Mouse (Mus musculus) megakaryocyte, embryonic 14.5 days (primary cell): Measurements from ENCODE around the gene Ccdc88c. TPM values are rescaled to one million over a fixed set of nuclear protein-coding genes. Genes with fewer than 3 reads are reported as not detected.

Experiments used
- H3K27me3 ChIP-seq: replicated peaks from 2 replicates; pipeline ENCODE3; 2012; ENCODE audit warnings: inconsistent platforms
- H3K36me3 ChIP-seq: replicated peaks from 2 replicates; pipeline ENCODE3; 2012; ENCODE audit warnings: low read length, inconsistent platforms, mixed read lengths
- H3K4me1 ChIP-seq: 2 replicates; pipeline ENCODE4 v1.6.1; 2012; ENCODE audit warnings: inconsistent platforms
- H3K4me3 ChIP-seq: replicated peaks from 2 replicates; pipeline ENCODE3; 2012; ENCODE audit warnings: moderate library complexity, mild to moderate bottlenecking, inconsistent platforms
- H3K9me3 ChIP-seq: 2 replicates; pipeline ENCODE4 v1.6.1; 2012; ENCODE audit warnings: inconsistent platforms
- FLI1 ChIP-seq: IDR thresholded peaks from 2 replicates; pipeline ENCODE4 v1.6.1; 2012; ENCODE audit warnings: low read length, inconsistent platforms, mixed read lengths
- GATA1 ChIP-seq: IDR thresholded peaks from 3 replicates; pipeline ENCODE4 v1.6.1; 2012; ENCODE audit warnings: mixed read lengths, low read length, inconsistent platforms, borderline replicate concordance
- polyA plus RNA-seq: library from polyadenylated mRNA; stranded (reverse); fragments of >175 nt; gene quantifications from 2 replicates; pipeline ENCODE4 v1.2.3, GENCODE M21; 2012; ENCODE audit warnings: low replicate concordance; ENCODE audit not compliant: insufficient read depth

Ccdc88c gene
- polyA plus RNA-seq, 1 experiment = 10.3 TPM

DNA sequence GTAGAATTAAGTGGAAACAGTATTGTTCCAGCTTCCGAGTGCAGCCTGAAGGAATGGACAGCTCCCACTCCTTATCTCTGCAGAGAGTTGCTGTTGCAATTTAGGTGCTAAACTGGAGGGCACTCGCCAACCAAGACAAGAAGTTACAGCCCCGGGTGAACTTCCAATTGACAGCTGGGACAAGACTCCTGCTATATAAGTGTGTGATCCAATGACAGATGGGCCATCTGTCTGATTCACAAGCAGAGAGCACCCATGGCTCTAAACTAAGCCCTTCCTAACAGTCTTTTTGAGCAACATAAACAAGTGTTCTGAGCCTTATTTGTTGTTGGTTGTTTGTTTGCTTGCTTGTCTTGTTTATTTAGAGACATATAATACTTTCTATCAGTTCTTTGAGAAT lies 132.2 kb downstream of the Ccdc88c start:
- Histone ChIP-seq H3K4me3 (no peak overlapping the region), H3K36me3 (no peaks in the 10 kb centered on the region), H3K27me3 (peaks cover 72% of the 10 kb centered on the region), H3K4me1 (peaks cover 10% of the 10 kb centered on the region), H3K9me3 (no peaks in the 10 kb centered on the region)
- TF ChIP-seq GATA1 = no peak

DNA sequence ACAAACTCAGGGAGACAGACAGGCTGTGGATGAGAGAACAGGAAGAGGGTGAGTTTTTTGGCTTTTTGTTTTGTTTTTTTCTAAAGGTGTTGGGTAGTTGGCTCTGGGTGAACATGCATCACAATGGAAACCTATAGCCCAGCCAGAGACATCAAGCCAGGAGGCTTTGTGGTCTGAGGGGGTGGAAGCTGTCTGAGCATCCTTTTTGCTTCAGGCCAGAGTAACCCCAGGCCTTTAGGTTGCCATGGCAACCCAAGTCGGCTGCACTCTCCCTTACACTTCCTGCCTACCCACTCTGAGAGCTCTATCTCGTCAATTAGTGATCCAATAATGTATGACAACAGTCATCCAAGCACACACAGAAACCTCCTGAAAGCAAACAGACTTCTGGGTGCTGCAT lies 133.4 kb downstream of the Ccdc88c start:
- H3K36me3 ChIP-seq = no peaks in the 10 kb centered on the region
- peaks cover 66% of the 10 kb centered on the region for H3K27me3 ChIP-seq
- no peaks in the 10 kb centered on the region for H3K9me3 ChIP-seq
- peaks cover 18% of the 10 kb centered on the region for H3K4me1 ChIP-seq
- H3K4me3 ChIP-seq = no peak overlapping the region
- TF ChIP-seq GATA1 (no peak), FLI1 (no peak)

GRCm38 (mm10) chr12:100890548-100890947 lies 138.3 kb downstream of the Ccdc88c start:
- Histone ChIP-seq H3K36me3 (no peaks in the 10 kb centered on the region), H3K27me3 (peaks cover 44% of the 10 kb centered on the region), H3K4me3 (no peak overlapping the region), H3K4me1 (peaks cover 11% of the 10 kb centered on the region), H3K9me3 (no peaks in the 10 kb centered on the region)
- TF ChIP-seq GATA1 (no peak), FLI1 (no peak)

DNA sequence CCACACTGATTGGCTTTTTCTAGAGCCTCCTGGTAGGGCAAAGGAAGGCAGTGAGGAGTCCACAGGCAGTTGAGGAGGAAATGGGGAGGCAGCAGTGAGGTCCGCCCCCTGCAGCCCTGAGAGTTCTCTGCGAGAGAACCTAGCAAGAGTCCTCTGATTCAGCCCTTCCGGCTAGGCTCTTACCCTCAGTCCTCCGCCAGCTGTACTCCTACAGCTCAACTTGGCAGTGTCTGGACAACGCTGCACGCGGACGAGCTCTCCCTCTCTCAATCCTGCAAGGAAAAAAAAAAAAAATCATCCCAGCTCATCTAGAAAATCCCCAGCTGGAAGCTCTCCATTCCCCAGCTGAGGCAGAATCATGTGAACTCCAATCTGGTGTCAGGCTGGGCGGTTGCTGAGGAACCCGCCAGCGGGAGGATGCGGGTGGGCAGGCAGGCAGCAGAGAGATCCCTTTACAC lies 141.0 kb downstream of the Ccdc88c start:
- peaks cover 16% of the 10 kb centered on the region for H3K4me1 ChIP-seq
- TF ChIP-seq FLI1 = no peak
- TF ChIP-seq GATA1 = no peak
- no peaks in the 10 kb centered on the region for H3K36me3 ChIP-seq
- H3K27me3 ChIP-seq = peaks cover 35% of the 10 kb centered on the region
- no peak overlapping the region for H3K4me3 ChIP-seq
- no peaks in the 10 kb centered on the region for H3K9me3 ChIP-seq

DNA sequence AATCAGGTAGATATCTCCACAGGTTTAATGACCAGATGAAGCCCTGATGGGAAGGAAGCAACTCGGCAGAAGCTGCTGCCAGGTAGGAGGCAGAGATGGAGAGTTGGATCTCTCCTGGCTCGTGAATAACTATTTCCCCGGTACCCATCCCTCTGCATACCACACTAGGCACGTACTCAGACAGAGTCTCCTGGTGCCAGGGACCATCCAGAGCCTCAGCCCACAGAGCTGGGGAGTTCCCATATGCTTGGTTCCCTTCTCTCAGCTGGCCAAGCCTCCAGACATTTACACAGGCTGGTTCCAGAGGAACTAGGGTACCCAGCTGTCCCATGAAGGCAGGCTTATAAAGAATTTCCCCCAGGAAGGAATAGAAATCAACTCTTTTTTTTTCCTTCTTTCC lies 142.0 kb downstream of the Ccdc88c start:
- H3K9me3 ChIP-seq = no peaks in the 10 kb centered on the region
- H3K36me3 ChIP-seq = no peaks in the 10 kb centered on the region
- peaks cover 35% of the 10 kb centered on the region for H3K27me3 ChIP-seq
- no peak overlapping the region for H3K4me3 ChIP-seq
- H3K4me1 ChIP-seq = peaks cover 21% of the 10 kb centered on the region
- TF ChIP-seq FLI1 (no peak), GATA1 (no peak)

GRCm38 (mm10) chr12:100885585-100885984 lies 143.3 kb downstream of the Ccdc88c start:
- TF ChIP-seq GATA1 (no peak), FLI1 (no peak)

GRCm38 (mm10) chr12:100883168-100883567 lies 145.7 kb downstream of the Ccdc88c start:
- Histone ChIP-seq H3K9me3 (no peaks in the 10 kb centered on the region), H3K36me3 (no peaks in the 10 kb centered on the region), H3K27me3 (peaks cover 27% of the 10 kb centered on the region), H3K4me1 (peaks cover 17% of the 10 kb centered on the region), H3K4me3 (no peak overlapping the region)
- no peak for TF ChIP-seq GATA1

More at GRCm38 (mm10) chr12:100885585-100885984, 143.3 kb downstream of the Ccdc88c start:
- Histone ChIP-seq H3K9me3 (no peaks in the 10 kb centered on the region), H3K4me1 (peaks cover 14% of the 10 kb centered on the region), H3K4me3 (no peak overlapping the region), H3K36me3 (no peaks in the 10 kb centered on the region), H3K27me3 (peaks cover 35% of the 10 kb centered on the region)

- TF ChIP-seq FLI1 = no peak
- TF ChIP-seq GATA1 = no peak
- H3K4me3 ChIP-seq = no peak overlapping the region
Measured at GRCm38 (mm10) chr12:100878556-100878955, 150.3 kb downstream of the Ccdc88c start.

DNA sequence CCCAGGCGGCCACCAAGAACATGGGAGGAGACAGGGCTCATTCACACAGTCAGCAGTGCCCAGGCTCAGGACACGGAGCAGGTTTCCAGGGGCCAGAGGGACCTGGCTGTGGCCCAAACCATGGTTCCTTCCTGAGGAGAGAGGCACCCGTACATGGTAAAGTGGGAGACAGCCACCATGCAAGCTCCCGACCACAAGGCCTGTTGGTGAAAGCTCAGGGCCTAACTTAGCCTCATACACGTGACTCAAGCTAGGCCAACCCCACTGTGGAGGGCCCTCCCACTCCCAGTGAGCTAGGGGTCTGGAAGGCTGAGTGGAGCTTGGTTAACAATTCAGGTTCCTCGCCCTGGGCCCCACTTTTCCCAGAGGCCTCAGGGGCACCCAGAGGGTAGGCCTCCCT lies 150.9 kb downstream of the Ccdc88c start:
- H3K27me3 ChIP-seq = peaks cover 11% of the 10 kb centered on the region
- no peak for TF ChIP-seq GATA1
- peaks cover 1% of the 10 kb centered on the region for H3K36me3 ChIP-seq
- peaks cover 18% of the 10 kb centered on the region for H3K4me1 ChIP-seq
- H3K4me3 ChIP-seq = no peak overlapping the region
- no peaks in the 10 kb centered on the region for H3K9me3 ChIP-seq

More at GRCm38 (mm10) chr12:100878556-100878955, 150.3 kb downstream of the Ccdc88c start:
- Histone ChIP-seq H3K36me3 (no peaks in the 10 kb centered on the region), H3K4me1 (peaks cover 22% of the 10 kb centered on the region), H3K27me3 (peaks cover 7% of the 10 kb centered on the region), H3K9me3 (no peaks in the 10 kb centered on the region)

GRCm38 (mm10) chr12:100875960-100876359 lies 152.9 kb downstream of the Ccdc88c start:
- Histone ChIP-seq H3K36me3 (peaks cover 12% of the 10 kb centered on the region), H3K9me3 (no peaks in the 10 kb centered on the region), H3K4me3 (no peak overlapping the region), H3K27me3 (peaks cover 19% of the 10 kb centered on the region), H3K4me1 (peaks cover 13% of the 10 kb centered on the region)
- TF ChIP-seq FLI1 (no peak), GATA1 (no peak)

GRCm38 (mm10) chr12:100875553-100875952 lies 153.3 kb downstream of the Ccdc88c start:
- Histone ChIP-seq H3K27me3 (peaks cover 17% of the 10 kb centered on the region), H3K36me3 (peaks cover 12% of the 10 kb centered on the region), H3K4me3 (no peak overlapping the region), H3K9me3 (no peaks in the 10 kb centered on the region), H3K4me1 (peaks cover 13% of the 10 kb centered on the region)
- TF ChIP-seq FLI1 (no peak), GATA1 (no peak)
